Mouse (Mus musculus) hindbrain, embryonic 11.5 days (tissue): ENCODE data around the gene Osgep. TPM values are rescaled to one million over a fixed set of nuclear protein-coding genes. Genes with fewer than 3 reads are reported as not detected.
A peak's percentile ranks its signal among the peaks of the same experiment; 100 is the strongest.
"Not testable (repeated sequence)": the region's sequence is repeated elsewhere in the genome, so short reads cannot be mapped to it uniquely, and the experiment has no call there.

ENCODE experiments used
- ATAC-seq: fragments of 200-750 bp; cut with Nextera tagmentation; 2 replicates; pipeline ENCODE4 v1.8.0; 2017; ENCODE audit warnings: mild to moderate bottlenecking, moderate TSS enrichment, moderate library complexity; ENCODE audit not compliant: low FRiP score
- DNase-seq: peaks from one replicate; pipeline ENCODE4 v3.0.0-alpha.2; 2015; ENCODE audit warnings: low spot score
- H3K27ac ChIP-seq: fragments of 300-500 bp; sonication (generic); 2 replicates; pipeline ENCODE4 v1.5.1; 2014; ENCODE audit warnings: mild to moderate bottlenecking, low read depth, low read length
- H3K27me3 ChIP-seq: fragments of 300-500 bp; sonication (generic); 2 replicates; pipeline ENCODE4 v1.6.1; 2014; ENCODE audit warnings: mild to moderate bottlenecking, low read length, moderate library complexity, mixed read lengths; ENCODE audit not compliant: control insufficient read depth, insufficient read depth
- H3K36me3 ChIP-seq: fragments of 300-500 bp; sonication (generic); 2 replicates; pipeline ENCODE4 v1.6.1; 2014; ENCODE audit warnings: mild to moderate bottlenecking, low read length, moderate library complexity, mixed read lengths; ENCODE audit not compliant: control insufficient read depth, insufficient read depth
- H3K4me1 ChIP-seq: fragments of 300-500 bp; sonication (generic); replicated peaks from 2 replicates; pipeline ENCODE4 v1.6.1; 2014; ENCODE audit warnings: low read length, mixed read lengths; ENCODE audit not compliant: control insufficient read depth, insufficient read depth
- H3K4me2 ChIP-seq: fragments of 300-500 bp; sonication (generic); replicated peaks from 2 replicates; pipeline ENCODE4 v1.6.1; 2014; ENCODE audit warnings: mild to moderate bottlenecking, low read depth, low read length
- H3K4me3 ChIP-seq: fragments of 300-500 bp; sonication (generic); 2 replicates; pipeline ENCODE4 v1.5.1; 2014; ENCODE audit warnings: low read depth, low read length
- H3K9ac ChIP-seq: fragments of 300-500 bp; sonication (generic); 2 replicates; pipeline ENCODE4 v1.6.1; 2014; ENCODE audit warnings: low read depth, low read length
- H3K9me3 ChIP-seq: fragments of 300-500 bp; sonication (generic); 2 replicates; pipeline ENCODE4 v1.6.1; 2016; ENCODE audit warnings: low read length; ENCODE audit not compliant: control insufficient read depth
- WGBS: fragments of 180-500 bp; shearing (Covaris S2); extraction: QIAGEN DNeasy Blood & Tissue Kit; methylation state at CpG from one replicate; pipeline ENCODE4 v1.1.7; 2014; 5-methylcytosine and 5-hydroxymethylcytosine counted together
- polyA plus RNA-seq: library from polyadenylated mRNA; unstranded; fragments of >200 nt; fragmentation: Nextera tagmentation; extraction: Ambion mirVana; gene quantifications from 2 replicates; pipeline ENCODE4 v1.2.1, GENCODE M21; 2014

The Osgep gene
- polyA plus RNA-seq, 1 experiment from 2014 or later, result 146 TPM

GRCm38 (mm10) chr14:50958289-50958995, 33.7 kb upstream of the Osgep start:
- H3K4me1 ChIP-seq, ATAC-seq, H3K9me3 ChIP-seq, H3K4me2 ChIP-seq, H3K27me3 ChIP-seq, H3K27ac ChIP-seq, H3K9ac ChIP-seq, DNase-seq, H3K4me3 ChIP-seq, H3K36me3 ChIP-seq: not testable (repeated sequence)
- 85% methylated on average over 5 of the region's 5 CpGs for WGBS

DNA sequence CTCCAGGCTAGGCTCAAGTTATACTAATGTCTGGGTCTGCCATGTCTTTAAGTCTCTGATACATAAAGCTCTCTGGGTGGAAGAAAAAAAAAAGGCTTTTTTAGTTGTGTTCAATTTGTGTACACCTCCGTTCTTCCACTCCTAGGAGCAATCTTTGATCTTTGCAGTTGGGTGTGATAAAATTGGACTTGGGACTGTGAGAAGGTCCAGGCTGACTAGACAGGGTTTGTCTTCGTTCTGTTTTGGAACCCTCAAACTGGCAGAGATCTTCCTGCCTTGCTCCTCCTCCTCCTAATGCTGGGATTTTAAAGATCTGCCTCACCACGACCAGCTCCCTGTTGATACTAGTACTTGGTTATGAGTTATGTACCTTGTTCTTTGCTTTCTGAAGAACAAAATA, 32.5 kb upstream of the Osgep start:
- not testable (repeated sequence) for H3K4me1 ChIP-seq, H3K9ac ChIP-seq, H3K4me3 ChIP-seq, H3K27ac ChIP-seq, H3K9me3 ChIP-seq, H3K27me3 ChIP-seq, H3K36me3 ChIP-seq, DNase-seq, H3K4me2 ChIP-seq, ATAC-seq
- 82% methylated on average over 3 of the region's 3 CpGs for WGBS

DNA sequence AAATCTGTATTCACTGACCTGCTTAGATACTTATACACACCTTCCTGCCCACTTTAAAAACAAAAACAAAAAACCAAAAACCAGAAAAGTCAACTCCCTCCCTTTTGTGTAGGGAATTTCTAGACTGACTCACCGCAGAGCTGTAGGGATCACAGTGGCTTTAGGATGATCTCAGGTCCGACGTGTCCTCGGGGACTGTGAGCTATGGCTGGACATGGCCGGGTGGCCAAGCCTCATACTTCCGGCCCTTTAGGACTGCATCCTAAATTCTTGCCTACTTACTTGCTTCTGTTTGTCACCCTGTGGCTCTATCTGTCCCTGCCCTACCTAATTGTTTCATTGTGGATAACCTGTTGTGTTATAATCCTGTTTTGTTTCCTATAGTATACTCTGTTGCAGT, 32.0 kb upstream of the Osgep start:
- ATAC-seq, H3K27ac ChIP-seq, H3K9me3 ChIP-seq, H3K4me1 ChIP-seq, H3K4me3 ChIP-seq, H3K9ac ChIP-seq, DNase-seq, H3K36me3 ChIP-seq, H3K27me3 ChIP-seq, H3K4me2 ChIP-seq: not testable (repeated sequence)
- 82% methylated on average over 6 of the region's 6 CpGs for WGBS

GRCm38 (mm10) chr14:50955942-50956508, 31.3 kb upstream of the Osgep start, which contains the start of gene Pnp2:
Gene Pnp2, plus strand, starts transcription at chr14:50955992.
- not testable (repeated sequence) for H3K36me3 ChIP-seq, H3K27ac ChIP-seq, H3K4me3 ChIP-seq, H3K4me2 ChIP-seq, H3K4me1 ChIP-seq, H3K9me3 ChIP-seq, H3K27me3 ChIP-seq, H3K9ac ChIP-seq
- ATAC-seq (peak; percentile 89), DNase-seq (peak; percentile 32)
- 9% methylated on average over 18 of the region's 19 CpGs for WGBS

GRCm38 (mm10) chr14:50955487-50955886, 30.8 kb upstream of the Osgep start:
- H3K27me3 ChIP-seq, result no peaks in the 10 kb centered on the region
- no peak overlapping the region for H3K9ac ChIP-seq
- no peak overlapping the region for H3K27ac ChIP-seq
- ATAC-seq, result no peak
- H3K9me3 ChIP-seq, result no peaks in the 10 kb centered on the region
- no peak overlapping the region for H3K4me2 ChIP-seq
- no peak overlapping the region for H3K4me3 ChIP-seq
- WGBS, result 92% methylated on average over 10 of the region's 10 CpGs
- no peak for DNase-seq
- no peaks in the 10 kb centered on the region for H3K4me1 ChIP-seq
- 0 out of 2 replicates have a peak, but pooled peaks cover 2% of the 10 kb centered on the region for H3K36me3 ChIP-seq

GRCm38 (mm10) chr14:50945526-50945925, 20.8 kb upstream of the Osgep start:
- not testable (repeated sequence) for H3K27me3 ChIP-seq, H3K27ac ChIP-seq, H3K9me3 ChIP-seq, ATAC-seq, H3K9ac ChIP-seq, H3K4me1 ChIP-seq, H3K36me3 ChIP-seq, DNase-seq
- peak overlapping the region; percentile 38; the same call in 1 of the 2 replicates for H3K4me3 ChIP-seq
- WGBS, result 36% methylated on average over 3 of the region's 3 CpGs
- peak overlapping the region; percentile 54 for H3K4me2 ChIP-seq

- H3K36me3 ChIP-seq, H3K4me1 ChIP-seq, H3K27me3 ChIP-seq, H3K9me3 ChIP-seq, H3K27ac ChIP-seq, DNase-seq: not testable (repeated sequence)
- Histone ChIP-seq H3K4me2 (peak overlapping the region; percentile 54), H3K4me3 (peak overlapping the region; percentile 38), H3K9ac (peak overlapping the region; percentile 44)
- 15% methylated on average over 6 of the region's 6 CpGs for WGBS
- ATAC-seq, result peak; percentile 40; the same call in 1 of the 2 replicates
Observed at GRCm38 (mm10) chr14:50945081-50945480, 20.4 kb upstream of the Osgep start.

DNA sequence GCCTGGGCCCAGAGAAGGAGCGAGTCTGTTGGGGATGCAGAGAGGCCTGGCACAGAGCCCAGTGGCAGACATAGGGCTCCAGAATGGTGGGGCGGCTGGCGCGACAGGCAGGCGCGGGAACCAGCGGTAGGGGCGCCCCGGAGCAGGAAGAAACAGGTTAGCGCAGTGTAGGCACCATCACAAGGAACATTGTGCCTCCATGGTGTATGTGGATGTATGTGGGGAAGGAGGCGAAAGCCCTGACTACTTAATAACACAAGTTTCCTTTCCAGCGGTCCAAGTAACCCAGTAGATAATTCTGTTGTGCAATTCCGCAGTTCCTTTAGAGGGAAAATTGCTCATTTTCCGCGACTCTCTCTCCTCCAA, 20.0 kb upstream of the Osgep start:
- H3K9me3 ChIP-seq, H3K36me3 ChIP-seq, H3K4me1 ChIP-seq, H3K27me3 ChIP-seq: not testable (repeated sequence)
- Histone ChIP-seq H3K27ac (peak overlapping the region; percentile 81), H3K4me2 (peak overlapping the region; percentile 54), H3K9ac (peak overlapping the region; percentile 44), H3K4me3 (peak overlapping the region; percentile 38)
- ATAC-seq (peak; percentile 99), DNase-seq (peak; percentile 66)
- 0% methylated on average over 14 of the region's 15 CpGs for WGBS
